Mouse (Mus musculus): ENCODE measurements around the gene Lgr4.

Lgr4 gene

GRCm38 (mm10) chr2:109949519-109949918 is 32.1 kb downstream of the Lgr4 start:
- DNase-seq (ENCODE audit: low spot score in 2 of 2): no peak

GRCm38 (mm10) chr2:109950311-109950710 is 32.9 kb downstream of the Lgr4 start:
- DNase-seq (ENCODE audit: low spot score in 2 of 2): no peak

GRCm38 (mm10) chr2:109951050-109951449 is 33.6 kb downstream of the Lgr4 start:
- DNase-seq (ENCODE audit: low spot score in 2 of 2): no peak

- peak; percentile 34 for DNase-seq (ENCODE audit: low spot score in 2 of 2)
Observed at GRCm38 (mm10) chr2:109953048-109953717, 35.7 kb downstream of the Lgr4 start.

DNA sequence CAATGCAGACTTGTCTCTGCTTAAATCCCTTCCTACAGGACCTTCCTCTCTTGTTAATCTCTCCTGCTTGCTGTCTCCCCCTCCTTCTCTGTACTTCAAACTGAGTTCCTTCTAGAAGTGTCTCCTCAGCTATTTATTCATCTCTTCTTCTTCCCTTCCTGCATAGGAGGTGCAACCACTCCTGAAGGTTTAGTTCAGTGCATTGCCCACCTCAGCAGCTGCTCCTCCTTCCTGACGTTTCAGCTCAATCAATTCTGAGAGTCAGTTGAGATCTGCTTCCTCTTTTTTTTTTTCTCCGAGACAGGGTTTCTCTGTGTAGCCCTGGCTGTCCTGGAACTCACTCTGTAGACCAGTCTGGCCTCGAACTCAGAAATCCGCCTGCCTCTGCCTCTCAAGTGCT is 36.4 kb downstream of the Lgr4 start:
- DNase-seq (ENCODE audit: low spot score in 2 of 2): no peak

DNA sequence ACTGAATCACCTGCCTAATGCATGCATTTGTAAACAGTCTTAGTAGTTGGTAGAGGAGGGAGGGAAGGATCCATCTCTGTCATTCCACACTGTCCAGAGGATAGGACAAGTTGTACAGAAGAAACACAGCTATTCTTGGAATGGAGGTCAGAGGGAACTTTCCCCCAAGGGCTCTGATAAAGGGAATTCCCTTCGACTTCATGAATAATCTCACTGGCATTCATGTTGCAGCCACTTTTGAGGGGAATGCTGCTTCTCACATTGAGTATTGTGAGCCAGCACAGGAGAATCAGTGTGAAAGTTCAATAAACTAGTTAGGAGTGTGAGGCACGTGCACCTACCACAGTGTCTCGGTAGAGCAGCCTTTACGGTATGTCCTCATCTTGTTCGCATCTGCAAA is 37.6 kb downstream of the Lgr4 start:
- no peak for DNase-seq (ENCODE audit: low spot score in 2 of 2)

GRCm38 (mm10) chr2:109955910-109956309 is 38.5 kb downstream of the Lgr4 start:
- no peak for DNase-seq (ENCODE audit: low spot score in 2 of 2)

DNA sequence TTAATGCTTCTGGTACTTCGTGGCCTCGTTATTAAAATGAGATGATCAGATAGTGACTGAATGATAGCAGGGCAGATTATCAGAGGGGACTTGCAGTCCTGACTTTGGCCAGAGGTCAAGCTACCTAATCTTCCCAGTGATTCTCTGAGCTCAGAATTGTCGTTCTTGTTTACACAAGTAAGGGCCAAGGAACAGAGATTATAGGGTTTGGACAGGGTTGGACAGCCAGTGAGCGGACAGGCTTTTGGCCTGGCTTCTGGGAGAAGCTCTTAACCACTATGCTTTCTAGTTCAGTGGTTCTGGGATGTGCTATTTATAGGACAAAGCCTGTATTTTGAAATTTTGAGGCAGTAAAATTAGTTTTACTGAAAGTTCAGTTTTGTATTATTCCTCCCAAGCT is 39.3 kb downstream of the Lgr4 start:
- DNase-seq (ENCODE audit: low spot score in 2 of 2): no peak

GRCm38 (mm10) chr2:109958692-109959406 is 41.4 kb downstream of the Lgr4 start:
- DNase-seq (ENCODE audit: low spot score in 2 of 2): no peak

GRCm38 (mm10) chr2:109959407-109960075 is 42.1 kb downstream of the Lgr4 start:
- DNase-seq (ENCODE audit: low spot score in 2 of 2): no peak

DNA sequence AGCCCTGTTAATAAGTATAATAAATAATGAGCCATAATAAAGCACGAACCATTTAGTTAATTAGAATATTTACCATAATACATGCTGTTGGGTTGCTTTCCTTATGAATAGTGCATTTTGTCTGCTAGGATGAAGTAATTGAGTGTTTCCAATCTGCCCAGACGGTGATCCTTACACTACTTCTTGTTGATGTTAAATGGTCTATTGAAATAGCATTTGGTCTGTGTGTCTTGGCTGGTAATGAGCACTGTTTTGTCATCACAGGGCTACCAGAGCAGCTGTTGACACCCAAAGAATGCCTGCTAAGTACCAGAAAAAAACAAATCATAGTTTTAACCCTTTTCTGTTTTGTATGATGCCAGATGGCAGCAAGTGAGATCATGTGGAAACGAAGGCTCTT is 42.8 kb downstream of the Lgr4 start:
- DNase-seq (ENCODE audit: low spot score in 2 of 2): no peak

DNA sequence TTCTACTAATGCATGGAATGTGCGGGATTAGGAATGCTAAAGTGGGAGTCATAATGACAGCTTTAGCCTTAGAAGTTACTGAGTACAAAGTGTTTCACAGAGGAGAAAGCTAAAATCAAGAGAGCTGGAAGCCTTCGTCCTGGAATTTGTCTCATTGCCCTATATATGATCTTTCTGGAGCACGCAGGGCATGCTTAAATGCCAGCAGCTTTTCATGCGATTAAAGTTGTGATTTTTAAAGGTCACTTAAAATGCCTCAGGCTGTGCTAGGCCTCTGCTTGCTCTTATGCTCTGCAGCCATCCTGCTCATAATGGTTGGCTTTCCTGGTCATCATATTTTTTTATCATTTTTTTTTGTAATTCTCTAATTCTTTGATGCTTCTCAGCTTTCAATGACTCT is 43.7 kb downstream of the Lgr4 start:
- DNase-seq (ENCODE audit: low spot score in 2 of 2): no peak

DNA sequence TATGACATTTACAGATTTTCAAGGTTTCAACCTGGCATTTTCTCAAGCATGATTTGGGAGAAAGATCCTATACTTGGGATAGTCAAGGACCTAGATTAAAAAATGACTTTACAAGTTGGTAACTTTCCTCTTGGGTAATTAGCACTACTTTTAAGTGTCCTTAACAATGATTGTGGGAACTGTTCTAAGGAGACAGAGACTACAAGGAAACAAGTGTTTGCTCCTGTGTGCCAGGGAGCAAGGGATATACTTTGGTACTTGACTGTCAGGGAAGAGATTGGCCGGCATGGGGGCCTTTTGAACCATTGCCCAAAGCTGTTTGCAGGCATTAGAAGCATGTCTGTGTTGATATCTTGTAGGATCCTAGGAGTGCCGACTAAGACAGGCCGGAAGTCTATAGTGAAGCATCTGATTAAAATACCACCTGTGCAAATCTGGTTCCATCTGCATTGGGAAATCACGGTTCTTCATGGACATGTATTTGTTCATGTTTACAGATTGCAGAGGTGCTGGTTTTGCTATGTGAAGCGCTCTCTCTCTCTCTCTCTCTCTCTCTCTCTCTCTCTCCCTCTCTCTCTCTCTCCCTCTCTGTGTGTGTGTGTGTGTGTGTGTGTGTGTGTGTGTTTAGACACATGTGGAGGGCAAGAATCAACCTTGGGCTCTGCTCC is 46.3 kb downstream of the Lgr4 start:
- no peak for DNase-seq (ENCODE audit: low spot score in 2 of 2)

DNA sequence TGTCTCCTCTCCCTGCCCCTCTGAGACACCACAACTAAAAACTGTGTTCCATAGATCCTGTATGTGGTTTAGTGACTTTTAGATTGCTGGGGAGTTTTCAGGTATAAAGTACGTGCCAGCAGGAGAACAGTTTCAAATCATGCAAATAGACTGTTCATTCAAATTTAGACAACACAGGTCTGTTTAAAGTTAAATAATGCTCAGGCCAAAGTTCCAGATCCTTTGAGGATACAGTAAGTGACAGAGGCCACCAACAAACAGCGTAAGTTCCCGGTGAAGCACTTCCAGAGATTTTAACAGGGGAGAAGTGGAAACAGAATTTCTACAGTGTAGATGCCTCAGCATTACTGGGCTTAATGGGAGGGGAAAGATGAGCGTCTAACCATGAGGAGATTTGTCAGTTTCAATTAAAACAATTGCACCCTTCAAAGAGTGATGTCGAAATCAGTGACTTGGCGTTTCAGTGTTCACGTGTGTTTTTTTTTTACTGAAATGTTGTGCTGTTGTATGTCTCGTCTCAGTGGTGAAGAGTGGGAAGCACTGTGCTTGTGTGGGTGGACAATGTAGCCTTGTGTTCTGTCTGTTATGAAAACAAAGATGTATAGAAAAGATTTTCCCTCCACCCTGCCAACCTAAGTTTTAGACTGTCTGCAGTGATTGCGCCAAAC is 48.4 kb downstream of the Lgr4 start:
- DNase-seq (ENCODE audit: low spot score in 2 of 2): no peak

GRCm38 (mm10) chr2:109966863-109967262 is 49.4 kb downstream of the Lgr4 start:
- DNase-seq (ENCODE audit: low spot score in 2 of 2): no peak

DNA sequence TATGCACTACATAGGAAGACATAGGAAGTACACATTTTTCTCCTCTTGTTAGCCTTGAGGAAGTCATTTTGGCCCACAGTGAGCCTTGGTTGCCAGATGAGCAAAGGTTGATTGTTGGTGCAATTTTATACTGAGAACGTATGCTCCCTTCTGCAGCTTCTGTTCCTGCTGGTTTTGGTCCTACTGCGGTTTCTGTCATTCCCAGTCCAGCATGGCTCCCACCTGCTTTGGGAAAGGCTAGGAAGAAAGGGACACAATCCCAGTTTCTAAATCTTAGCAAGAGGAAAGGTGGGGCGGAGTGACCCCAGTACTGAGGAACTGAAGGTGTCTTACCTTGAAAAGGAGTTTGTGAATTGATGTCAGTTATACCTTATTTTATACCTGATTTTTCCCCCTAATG is 51.9 kb downstream of the Lgr4 start:
- DNase-seq (ENCODE audit: low spot score in 2 of 2): no peak

DNA sequence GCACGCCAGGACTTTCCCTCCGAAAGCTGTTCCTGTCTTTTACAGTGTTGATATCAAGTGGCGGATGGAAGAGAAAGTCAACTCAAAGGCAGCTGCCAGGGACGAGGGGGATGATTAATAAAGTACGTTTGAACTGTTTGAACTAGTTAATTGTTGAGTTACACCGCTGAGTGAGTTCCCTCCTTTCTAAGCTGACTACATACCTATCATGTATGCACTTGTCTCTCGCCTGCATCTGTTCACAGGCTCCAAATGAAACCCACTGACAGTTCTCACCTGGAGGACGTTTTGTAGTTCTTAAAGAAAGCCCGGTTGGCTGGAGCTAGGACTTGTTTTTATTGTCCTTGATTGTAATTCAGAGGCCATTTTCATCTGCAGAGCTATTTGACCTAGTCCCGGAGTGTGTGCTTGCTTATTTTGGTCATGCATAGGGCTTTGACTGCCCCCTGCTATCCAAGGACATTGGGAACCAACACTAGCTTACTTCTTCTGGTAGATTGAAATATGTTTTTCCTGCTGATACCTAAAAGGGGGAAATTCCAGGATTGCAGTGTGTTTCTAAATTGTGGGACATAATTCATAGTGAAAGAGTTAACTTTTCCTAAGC is 52.6 kb downstream of the Lgr4 start:
- DNase-seq (ENCODE audit: low spot score in 2 of 2): no peak

DNA sequence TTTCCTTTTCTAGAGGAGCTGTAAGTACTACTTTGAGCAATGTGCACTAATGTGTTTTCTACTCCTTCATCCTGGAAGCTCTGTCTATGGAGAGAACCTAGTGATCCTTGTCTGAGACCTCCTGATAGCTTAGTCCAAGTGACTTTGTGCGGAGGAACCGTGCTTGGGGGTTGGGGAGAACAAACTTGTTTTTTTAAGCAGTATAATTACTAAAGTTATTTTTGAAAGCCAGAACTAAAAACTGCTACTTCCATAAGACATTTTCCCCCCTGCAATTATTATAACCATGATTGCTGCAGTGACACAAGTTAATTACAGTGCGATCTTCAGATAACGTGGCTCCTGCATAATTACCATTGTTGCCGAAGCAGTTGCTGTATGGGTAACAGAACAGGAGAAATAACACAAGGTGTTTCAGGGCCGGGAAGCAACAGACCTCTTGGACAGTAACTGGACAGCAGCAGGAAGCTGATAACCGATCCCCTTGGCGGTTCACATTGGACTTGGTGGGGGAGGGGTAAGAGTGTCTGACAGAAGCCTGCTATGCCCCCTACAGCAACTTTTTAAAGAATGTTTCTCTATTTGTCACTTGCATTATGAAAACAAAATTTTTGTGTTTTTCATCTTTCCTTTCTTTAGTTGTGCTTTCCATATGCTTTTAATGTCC is 53.4 kb downstream of the Lgr4 start:
- DNase-seq (ENCODE audit: low spot score in 2 of 2): no peak

- no peak for DNase-seq (ENCODE audit: low spot score in 2 of 2)
Observed at GRCm38 (mm10) chr2:109972310-109972709, 54.9 kb downstream of the Lgr4 start.

GRCm38 (mm10) chr2:109972922-109973321 is 55.5 kb downstream of the Lgr4 start:
- DNase-seq (ENCODE audit: low spot score in 2 of 2): no peak

DNA sequence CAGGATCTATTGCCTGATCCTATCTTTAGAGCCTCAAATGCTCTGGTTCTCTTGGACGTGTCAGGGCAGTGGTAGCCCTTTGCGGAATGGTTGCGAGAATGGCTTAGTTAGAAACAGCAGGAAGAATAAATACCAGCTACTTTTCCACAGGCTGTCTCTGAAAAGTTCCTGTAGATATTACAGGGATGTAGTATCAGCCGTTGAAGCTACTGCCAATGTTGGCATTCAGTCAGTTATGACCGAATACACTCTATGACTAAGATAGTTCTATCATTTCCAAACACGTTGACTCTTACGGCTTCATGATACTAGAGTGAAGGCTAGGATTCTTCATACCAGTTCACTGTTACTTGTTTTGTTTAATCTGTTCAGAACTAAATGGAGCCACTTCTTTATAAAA is 57.4 kb downstream of the Lgr4 start:
- no peak for DNase-seq (ENCODE audit: low spot score in 2 of 2)

All from right cerebral cortex, postnatal 10 days (tissue).